Mouse (Mus musculus) kidney, adult 2 months (tissue): ENCODE data around the gene Tdrd7.

ENCODE experiments used
- CTCF ChIP-seq: fragments of 200-500 bp; conservative IDR thresholded peaks from 2 replicates; pipeline ENCODE4 v1.5.1; 2011; ENCODE audit warnings: low read depth, mild to moderate bottlenecking, control low read depth, low read length, moderate library complexity, mixed read lengths; ENCODE audit not compliant: insufficient read depth, insufficient read length
- POLR2A ChIP-seq: fragments of 200-500 bp; IDR thresholded peaks from one replicate; pipeline ENCODE4 v1.6.1; 2011; ENCODE audit warnings: low read depth, low read length, control low read depth

GRCm38 (mm10) chr4:45970048-45970560, 5.0 kb downstream of the Tdrd7 start:
- TF ChIP-seq CTCF (no peak), POLR2A (no peak)
